Mouse (Mus musculus): ENCODE results near the gene Usp17lb. TPM values are rescaled to one million over a fixed set of nuclear protein-coding genes. Genes with fewer than 3 reads are reported as not detected.

Usp17lb gene
- polyA plus RNA-seq (2014; fragmentation: Illumina TruSeq; extraction: RNeasy Lipid Tissue Mini Kit (QIAGEN cat#74804); ENCODE audit: low read depth, low replicate concordance) = not detected

DNA sequence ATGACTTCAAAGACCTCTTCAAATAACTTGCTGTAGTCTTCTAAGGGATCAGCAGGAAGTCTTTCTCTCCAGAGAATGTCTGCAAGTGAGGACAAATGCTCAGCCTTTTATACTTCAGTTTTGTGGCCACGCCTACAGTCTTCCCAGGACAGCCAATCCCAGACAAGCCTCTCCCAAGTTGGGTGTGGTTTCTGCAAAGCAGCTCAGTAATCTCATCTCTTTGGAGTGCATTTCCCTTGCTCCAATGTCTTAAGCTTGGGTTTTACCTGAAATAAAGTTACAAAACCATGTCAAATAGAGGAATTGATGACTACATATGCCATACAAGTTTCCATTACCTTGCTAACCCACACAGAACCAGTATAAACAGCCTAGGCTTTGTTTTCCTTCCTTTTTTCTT lies at the start of gene Usp17lb:
Gene Usp17lb, minus strand, starts transcription at position 101 of the 400 bp plus-strand sequence.

DNA sequence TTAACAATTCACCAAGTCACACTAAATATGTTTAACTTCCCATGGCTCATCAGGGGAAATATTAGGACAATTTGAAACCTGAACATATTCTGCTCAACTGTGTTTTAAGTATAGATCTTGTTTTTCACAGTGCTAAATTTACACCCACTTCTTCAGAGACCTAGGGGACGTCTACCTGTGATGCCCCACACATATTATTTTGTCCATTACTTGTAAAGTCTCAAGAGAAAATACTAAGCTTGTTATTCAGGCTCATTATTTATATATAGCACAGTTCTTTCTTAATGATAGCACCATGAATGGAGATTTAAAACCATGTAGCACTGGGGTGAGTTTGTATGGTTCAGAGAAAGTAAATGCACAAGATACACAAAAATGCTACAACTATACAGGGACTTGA lies 35.3 kb upstream of the Usp17lb start, which contains the start of gene Olfr665:
Gene Olfr665, plus strand, starts transcription at position 301 of the 400 bp plus-strand sequence.

GRCm38 (mm10) chr7:104856709-104857108 lies 14.3 kb upstream of the Usp17lb start, which contains the start of gene Usp17la:
TSS of gene Usp17la (plus strand) at chr7:104857009.

Other genes starting within 250 kb of the Usp17lb start
- not detected for gene Olfr655, start 240.8 kb downstream of the Usp17lb start, polyA plus RNA-seq (2014; fragmentation: Illumina TruSeq; extraction: RNeasy Lipid Tissue Mini Kit (QIAGEN cat#74804); ENCODE audit: low read depth, low replicate concordance)
- not detected for gene Olfr656, start 228.6 kb downstream of the Usp17lb start, polyA plus RNA-seq (2014; fragmentation: Illumina TruSeq; extraction: RNeasy Lipid Tissue Mini Kit (QIAGEN cat#74804); ENCODE audit: low read depth, low replicate concordance)
- not detected for gene Olfr657, start 217.8 kb downstream of the Usp17lb start, polyA plus RNA-seq (2014; fragmentation: Illumina TruSeq; extraction: RNeasy Lipid Tissue Mini Kit (QIAGEN cat#74804); ENCODE audit: low read depth, low replicate concordance)
- gene Olfr658, start 195.3 kb downstream of the Usp17lb start, polyA plus RNA-seq (2014; fragmentation: Illumina TruSeq; extraction: RNeasy Lipid Tissue Mini Kit (QIAGEN cat#74804); ENCODE audit: low read depth, low replicate concordance) = not detected
- not detected for gene Olfr659, start 175.8 kb downstream of the Usp17lb start, polyA plus RNA-seq (2014; fragmentation: Illumina TruSeq; extraction: RNeasy Lipid Tissue Mini Kit (QIAGEN cat#74804); ENCODE audit: low read depth, low replicate concordance)
- gene Olfr661, start 156.1 kb downstream of the Usp17lb start, polyA plus RNA-seq (2014; fragmentation: Illumina TruSeq; extraction: RNeasy Lipid Tissue Mini Kit (QIAGEN cat#74804); ENCODE audit: low read depth, low replicate concordance) = not detected
- gene Usp17le, start 65.1 kb downstream of the Usp17lb start, polyA plus RNA-seq (2014; fragmentation: Illumina TruSeq; extraction: RNeasy Lipid Tissue Mini Kit (QIAGEN cat#74804); ENCODE audit: low read depth, low replicate concordance) = not detected
- gene Usp17la, start 14.4 kb upstream of the Usp17lb start, polyA plus RNA-seq (2014; fragmentation: Illumina TruSeq; extraction: RNeasy Lipid Tissue Mini Kit (QIAGEN cat#74804); ENCODE audit: low read depth, low replicate concordance) = not detected
- not detected for gene Olfr665, start 35.4 kb upstream of the Usp17lb start, polyA plus RNA-seq (2014; fragmentation: Illumina TruSeq; extraction: RNeasy Lipid Tissue Mini Kit (QIAGEN cat#74804); ENCODE audit: low read depth, low replicate concordance)
- gene Olfr666, start 53.3 kb upstream of the Usp17lb start, polyA plus RNA-seq (2014; fragmentation: Illumina TruSeq; extraction: RNeasy Lipid Tissue Mini Kit (QIAGEN cat#74804); ENCODE audit: low read depth, low replicate concordance) = not detected
- not detected for gene Olfr667, start 78.9 kb upstream of the Usp17lb start, polyA plus RNA-seq (2014; fragmentation: Illumina TruSeq; extraction: RNeasy Lipid Tissue Mini Kit (QIAGEN cat#74804); ENCODE audit: low read depth, low replicate concordance)
- not detected for gene Olfr668, start 85.5 kb upstream of the Usp17lb start, polyA plus RNA-seq (2014; fragmentation: Illumina TruSeq; extraction: RNeasy Lipid Tissue Mini Kit (QIAGEN cat#74804); ENCODE audit: low read depth, low replicate concordance)
- gene Olfr669, start 91.6 kb upstream of the Usp17lb start, polyA plus RNA-seq (2014; fragmentation: Illumina TruSeq; extraction: RNeasy Lipid Tissue Mini Kit (QIAGEN cat#74804); ENCODE audit: low read depth, low replicate concordance) = not detected
- gene Olfr670, start 120.0 kb upstream of the Usp17lb start, polyA plus RNA-seq (2014; fragmentation: Illumina TruSeq; extraction: RNeasy Lipid Tissue Mini Kit (QIAGEN cat#74804); ENCODE audit: low read depth, low replicate concordance) = not detected
- gene Olfr671, start 136.5 kb upstream of the Usp17lb start, polyA plus RNA-seq (2014; fragmentation: Illumina TruSeq; extraction: RNeasy Lipid Tissue Mini Kit (QIAGEN cat#74804); ENCODE audit: low read depth, low replicate concordance) = not detected
- not detected for gene Olfr672, start 159.4 kb upstream of the Usp17lb start, polyA plus RNA-seq (2014; fragmentation: Illumina TruSeq; extraction: RNeasy Lipid Tissue Mini Kit (QIAGEN cat#74804); ENCODE audit: low read depth, low replicate concordance)
- not detected for gene Olfr675, start 185.9 kb upstream of the Usp17lb start, polyA plus RNA-seq (2014; fragmentation: Illumina TruSeq; extraction: RNeasy Lipid Tissue Mini Kit (QIAGEN cat#74804); ENCODE audit: low read depth, low replicate concordance)
- gene Olfr676, start 190.1 kb upstream of the Usp17lb start, polyA plus RNA-seq (2014; fragmentation: Illumina TruSeq; extraction: RNeasy Lipid Tissue Mini Kit (QIAGEN cat#74804); ENCODE audit: low read depth, low replicate concordance) = not detected
- gene Olfr677, start 208.8 kb upstream of the Usp17lb start, polyA plus RNA-seq (2014; fragmentation: Illumina TruSeq; extraction: RNeasy Lipid Tissue Mini Kit (QIAGEN cat#74804); ENCODE audit: low read depth, low replicate concordance) = not detected
- not detected for gene Olfr678, start 221.9 kb upstream of the Usp17lb start, polyA plus RNA-seq (2014; fragmentation: Illumina TruSeq; extraction: RNeasy Lipid Tissue Mini Kit (QIAGEN cat#74804); ENCODE audit: low read depth, low replicate concordance)
- gene Olfr679, start 238.6 kb upstream of the Usp17lb start, polyA plus RNA-seq (2014; fragmentation: Illumina TruSeq; extraction: RNeasy Lipid Tissue Mini Kit (QIAGEN cat#74804); ENCODE audit: low read depth, low replicate concordance) = not detected

Measured in heart, adult 10 weeks (tissue).